Mouse (Mus musculus): ENCODE measurements around the gene Aff1. TPM values are rescaled to one million over a fixed set of nuclear protein-coding genes. Genes with fewer than 3 reads are reported as not detected.

Aff1 gene
- polyA plus RNA-seq, 1 experiment from 2014 or later, result 4.6 TPM

- 86% methylated on average over 9 of the region's 9 CpGs for WGBS
- Histone ChIP-seq H3K9me3 (no peaks in the 10 kb centered on the region), H3K4me1 (replicated peaks) (peaks cover 31% of the 10 kb centered on the region), H3K4me3 (replicated peaks) (no peak overlapping the region), H3K4me2 (no peak overlapping the region), H3K27ac (no peak overlapping the region), H3K27me3 (no peaks in the 10 kb centered on the region), H3K9ac (replicated peaks) (no peak overlapping the region), H3K36me3 (peaks cover 14% of the 10 kb centered on the region; the same call in 1 of the 2 replicates)
- ATAC-seq (ENCODE audit: insufficient number of reproducible peaks, insufficient read depth, low FRiP score, low TSS enrichment, low read depth), result no peak
Observed at GRCm38 (mm10) chr5:103789619-103790116, 97.5 kb downstream of the Aff1 start.

- Histone ChIP-seq H3K36me3 (0 out of 2 replicates have a peak, but pooled peaks cover 4% of the 10 kb centered on the region), H3K27ac (no peak overlapping the region), H3K27me3 (no peaks in the 10 kb centered on the region), H3K4me2 (no peak overlapping the region), H3K9me3 (no peaks in the 10 kb centered on the region), H3K4me1 (replicated peaks) (peaks cover 26% of the 10 kb centered on the region), H3K9ac (replicated peaks) (no peak overlapping the region), H3K4me3 (replicated peaks) (no peak overlapping the region)
- WGBS, result 87% methylated on average over 7 of the region's 7 CpGs
- ATAC-seq (ENCODE audit: insufficient number of reproducible peaks, insufficient read depth, low FRiP score, low TSS enrichment, low read depth), result no peak
Observed at GRCm38 (mm10) chr5:103791741-103792140, 99.6 kb downstream of the Aff1 start.

GRCm38 (mm10) chr5:103795121-103795520, 102.9 kb downstream of the Aff1 start:
- ATAC-seq (ENCODE audit: insufficient number of reproducible peaks, insufficient read depth, low FRiP score, low TSS enrichment, low read depth), result no peak
- WGBS, result 94% methylated on average over 5 of the region's 5 CpGs
- no peak overlapping the region for H3K9ac ChIP-seq (replicated peaks)
- no peaks in the 10 kb centered on the region for H3K27me3 ChIP-seq
- no peak overlapping the region for H3K4me2 ChIP-seq
- no peaks in the 10 kb centered on the region for H3K36me3 ChIP-seq
- no peak overlapping the region for H3K27ac ChIP-seq
- H3K9me3 ChIP-seq, result no peaks in the 10 kb centered on the region
- H3K4me3 ChIP-seq (replicated peaks), result no peak overlapping the region
- H3K4me1 ChIP-seq (replicated peaks), result peaks cover 12% of the 10 kb centered on the region

- H3K9me3 ChIP-seq, result no peaks in the 10 kb centered on the region
- H3K27me3 ChIP-seq, result no peaks in the 10 kb centered on the region
- WGBS, result 74% methylated on average over 3 of the region's 3 CpGs
- no peak overlapping the region for H3K9ac ChIP-seq (replicated peaks)
- H3K4me3 ChIP-seq (replicated peaks), result no peak overlapping the region
- H3K4me2 ChIP-seq, result no peak overlapping the region
- peaks cover 12% of the 10 kb centered on the region for H3K4me1 ChIP-seq (replicated peaks)
- ATAC-seq (ENCODE audit: insufficient number of reproducible peaks, insufficient read depth, low FRiP score, low TSS enrichment, low read depth), result no peak
- H3K27ac ChIP-seq, result no peak overlapping the region
- no peaks in the 10 kb centered on the region for H3K36me3 ChIP-seq
Observed at GRCm38 (mm10) chr5:103796035-103796434, 103.9 kb downstream of the Aff1 start.

GRCm38 (mm10) chr5:103797774-103798173, 105.6 kb downstream of the Aff1 start:
- ATAC-seq (ENCODE audit: insufficient number of reproducible peaks, insufficient read depth, low FRiP score, low TSS enrichment, low read depth), result no peak
- H3K9me3 ChIP-seq, result no peaks in the 10 kb centered on the region
- no peak overlapping the region for H3K4me2 ChIP-seq
- peak overlapping the region; percentile 56; the same call in 1 of the 2 replicates for H3K27ac ChIP-seq
- no peak overlapping the region for H3K4me3 ChIP-seq (replicated peaks)
- H3K27me3 ChIP-seq, result no peaks in the 10 kb centered on the region
- no peaks in the 10 kb centered on the region for H3K36me3 ChIP-seq
- WGBS, result 47% methylated on average over 10 of the region's 10 CpGs
- peak overlapping the region; percentile 34; the same call in 1 of the 2 replicates for H3K9ac ChIP-seq (replicated peaks)
- peaks cover 12% of the 10 kb centered on the region for H3K4me1 ChIP-seq (replicated peaks)

- H3K9ac ChIP-seq (replicated peaks), result no peak overlapping the region
- WGBS, result 73% methylated on average over 3 of the region's 3 CpGs
- H3K27me3 ChIP-seq, result no peaks in the 10 kb centered on the region
- no peak for ATAC-seq (ENCODE audit: insufficient number of reproducible peaks, insufficient read depth, low FRiP score, low TSS enrichment, low read depth)
- H3K36me3 ChIP-seq, result no peaks in the 10 kb centered on the region
- H3K9me3 ChIP-seq, result no peaks in the 10 kb centered on the region
- no peak overlapping the region for H3K4me2 ChIP-seq
- H3K4me1 ChIP-seq (replicated peaks), result peaks cover 27% of the 10 kb centered on the region
- no peak overlapping the region for H3K4me3 ChIP-seq (replicated peaks)
- H3K27ac ChIP-seq, result no peak overlapping the region
Observed at GRCm38 (mm10) chr5:103799438-103799837, 107.3 kb downstream of the Aff1 start.

GRCm38 (mm10) chr5:103800009-103800408, 107.8 kb downstream of the Aff1 start:
- Histone ChIP-seq H3K36me3 (no peaks in the 10 kb centered on the region), H3K4me1 (replicated peaks) (peaks cover 28% of the 10 kb centered on the region), H3K4me3 (replicated peaks) (no peak overlapping the region), H3K27me3 (no peaks in the 10 kb centered on the region), H3K27ac (no peak overlapping the region), H3K4me2 (no peak overlapping the region), H3K9me3 (no peaks in the 10 kb centered on the region), H3K9ac (replicated peaks) (no peak overlapping the region)
- ATAC-seq (ENCODE audit: insufficient number of reproducible peaks, insufficient read depth, low FRiP score, low TSS enrichment, low read depth), result no peak
- WGBS, result 79% methylated on average over 5 of the region's 5 CpGs

GRCm38 (mm10) chr5:103803386-103803785, 111.2 kb downstream of the Aff1 start:
- WGBS, result 21% methylated on average over 5 of the region's 5 CpGs
- Histone ChIP-seq H3K36me3 (no peaks in the 10 kb centered on the region), H3K9me3 (no peaks in the 10 kb centered on the region), H3K9ac (replicated peaks) (no peak overlapping the region), H3K27ac (no peak overlapping the region), H3K27me3 (no peaks in the 10 kb centered on the region), H3K4me1 (replicated peaks) (peaks cover 38% of the 10 kb centered on the region), H3K4me2 (no peak overlapping the region), H3K4me3 (replicated peaks) (no peak overlapping the region)
- no peak for ATAC-seq (ENCODE audit: insufficient number of reproducible peaks, insufficient read depth, low FRiP score, low TSS enrichment, low read depth)

- peak overlapping the region; percentile 77 for H3K27ac ChIP-seq
- no peak overlapping the region; the same call in 1 of the 2 replicates for H3K4me2 ChIP-seq
- no peaks in the 10 kb centered on the region for H3K27me3 ChIP-seq
- H3K4me1 ChIP-seq (replicated peaks), result peaks cover 42% of the 10 kb centered on the region
- WGBS, result 13% methylated on average over 8 of the region's 8 CpGs
- H3K9ac ChIP-seq (replicated peaks), result no peak overlapping the region
- no peaks in the 10 kb centered on the region for H3K9me3 ChIP-seq
- no peak overlapping the region for H3K4me3 ChIP-seq (replicated peaks)
- ATAC-seq (ENCODE audit: insufficient number of reproducible peaks, insufficient read depth, low FRiP score, low TSS enrichment, low read depth), result no peak
- H3K36me3 ChIP-seq, result no peaks in the 10 kb centered on the region
Observed at GRCm38 (mm10) chr5:103803927-103804590, 111.9 kb downstream of the Aff1 start.

GRCm38 (mm10) chr5:103806851-103807578, 114.8 kb downstream of the Aff1 start:
- Histone ChIP-seq H3K27ac (no peak overlapping the region), H3K27me3 (no peaks in the 10 kb centered on the region; the same call in 1 of the 2 replicates), H3K9ac (replicated peaks) (no peak overlapping the region), H3K4me2 (no peak overlapping the region), H3K36me3 (no peaks in the 10 kb centered on the region), H3K4me1 (replicated peaks) (peaks cover 42% of the 10 kb centered on the region), H3K9me3 (no peaks in the 10 kb centered on the region), H3K4me3 (replicated peaks) (no peak overlapping the region)
- 53% methylated on average over 17 of the region's 17 CpGs for WGBS
- ATAC-seq (ENCODE audit: insufficient number of reproducible peaks, insufficient read depth, low FRiP score, low TSS enrichment, low read depth), result no peak

- Histone ChIP-seq H3K9me3 (no peaks in the 10 kb centered on the region), H3K27ac (no peak overlapping the region), H3K9ac (replicated peaks) (no peak overlapping the region), H3K27me3 (no peaks in the 10 kb centered on the region; the same call in 1 of the 2 replicates), H3K4me1 (replicated peaks) (peaks cover 42% of the 10 kb centered on the region), H3K36me3 (no peaks in the 10 kb centered on the region), H3K4me2 (no peak overlapping the region), H3K4me3 (replicated peaks) (no peak overlapping the region)
- WGBS, result 36% methylated on average over 7 of the region's 7 CpGs
- 0 out of 2 replicates have a peak, but pooled peaks have one; percentile 58 for ATAC-seq (ENCODE audit: insufficient number of reproducible peaks, insufficient read depth, low FRiP score, low TSS enrichment, low read depth)
Observed at GRCm38 (mm10) chr5:103807637-103808312, 115.6 kb downstream of the Aff1 start.
